Mouse (Mus musculus) layer of hippocampus, postnatal 36 days (tissue): Measurements from ENCODE around the gene Brd3. TPM values are rescaled to one million over a fixed set of nuclear protein-coding genes. Genes with fewer than 3 reads are reported as not detected.

Experiments
- DNase-seq, 2 experiments: peaks; one replicate each; pipeline ENCODE4 v3.0.0; 2022
- microRNA-seq, 2 experiments: library from miRNA; unstranded; fragments of <30 nt; microRNA quantifications; one replicate each; pipeline ENCODE4 v1.2.0; 2021
- total RNA-seq, 2 experiments: library from RNA; stranded (reverse); gene quantifications; 2 replicates each; pipeline ENCODE4 v1.2.3; 2021

The Brd3 gene
- total RNA-seq, 2 experiments from 2014 or later, result 54.5 to 56.6 TPM

DNA sequence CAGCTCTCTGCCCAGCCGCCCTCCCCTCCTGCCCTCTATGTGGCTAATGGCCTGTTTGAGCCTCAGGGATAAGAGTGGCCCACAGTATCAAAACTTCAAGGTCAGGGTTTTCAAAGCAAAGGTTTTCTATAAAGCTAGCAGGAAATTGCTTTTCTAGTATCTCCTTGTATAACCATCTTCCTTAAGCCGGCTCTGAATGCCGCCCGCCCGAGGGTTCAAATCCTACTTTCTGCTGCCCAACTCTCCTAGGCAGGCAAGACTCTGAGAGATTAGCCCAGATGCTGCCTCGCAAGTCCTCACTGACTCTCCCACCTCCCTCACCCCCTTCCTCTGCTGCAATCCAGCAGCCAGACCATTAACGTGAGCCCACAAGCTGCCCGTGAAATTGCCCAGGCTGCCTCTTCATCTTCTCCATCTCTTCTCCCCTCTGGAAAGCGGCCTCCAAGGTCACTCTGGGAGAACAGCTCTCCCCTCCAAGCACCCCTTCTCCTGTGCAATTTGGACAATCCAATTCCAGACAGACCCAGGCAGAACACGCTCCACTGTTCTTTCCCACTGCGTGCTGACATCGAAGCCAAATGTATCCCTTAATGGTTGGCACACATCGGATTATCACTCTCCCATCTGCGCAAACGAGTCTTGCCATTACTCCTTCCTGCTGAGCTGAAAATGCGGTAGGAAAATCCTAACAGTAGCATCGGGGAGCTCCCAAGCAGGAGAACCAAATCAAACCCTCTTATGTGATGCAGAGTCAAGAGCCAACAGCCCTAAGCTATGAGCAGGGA is 110.6 kb downstream of the Brd3 start:
- DNase-seq, result peak in 1 of 2 experiments; percentile 27

Small RNA genes within 50 kb of the gene (microRNA-seq; reads per million reads assigned to microRNA genes)
- 0 to 0.30 reads per million in 2 experiments for gene Gm24049
- 0 reads per million in 2 experiments for gene Mir7578

Other genes starting within 250 kb of the Brd3 start
- 10 to 100 TPM; 11.2 to 11.5 TPM for gene Vav2, start 80.6 kb downstream of the Brd3 start, total RNA-seq
- gene Brd3os, start 65.3 kb downstream of the Brd3 start, total RNA-seq, result 10 to 100 TPM; 22.6 to 24.0 TPM
- gene Wdr5, start 7.5 kb upstream of the Brd3 start, total RNA-seq, result 10 to 100 TPM; 27.1 to 27.7 TPM
- 10 to 100 TPM; 25.1 to 27.9 TPM for gene Rxra, start 168.8 kb upstream of the Brd3 start, total RNA-seq